Mouse (Mus musculus) liver, embryonic 14.5 days (tissue): ENCODE data around the gene Fbxo6. TPM values are rescaled to one million over a fixed set of nuclear protein-coding genes. Genes with fewer than 3 reads are reported as not detected.

Experiments
- ATAC-seq: fragments of 200-750 bp; cut with Nextera tagmentation; 2 replicates; pipeline ENCODE4 v1.8.0; 2017; ENCODE audit warnings: moderate number of reproducible peaks, mild to moderate bottlenecking, moderate library complexity; ENCODE audit not compliant: insufficient read depth
- DNase-seq, 3 experiments: peaks; one replicate each; pipeline ENCODE4 v3.0.0-alpha.2; 2012 to 2013; ENCODE audit warnings: low read depth in 3 of 3, low spot score in 3 of 3
- H3K27ac ChIP-seq: fragments of 300-500 bp; sonication (generic); 2 replicates; pipeline ENCODE4 v1.5.1; 2014; ENCODE audit warnings: moderate library complexity, mild to moderate bottlenecking, control low read depth, inconsistent platforms
- H3K27me3 ChIP-seq: fragments of 300-500 bp; sonication (generic); 2 replicates; pipeline ENCODE4 v1.6.1; 2014; ENCODE audit warnings: mild to moderate bottlenecking, low read length, moderate library complexity; ENCODE audit not compliant: control insufficient read depth, insufficient read depth
- H3K36me3 ChIP-seq: fragments of 300-500 bp; sonication (generic); replicated peaks from 2 replicates; pipeline ENCODE4 v1.6.1; 2014; ENCODE audit warnings: low read depth; ENCODE audit not compliant: control insufficient read depth, insufficient read depth
- H3K4me1 ChIP-seq, 2 experiments: fragments of 200-500 bp in 1 of 2; fragments of 300-500 bp in 1 of 2; sonication (generic) in 1 of 2; replicated peaks; 2 replicates each; pipeline ENCODE4 v1.6.1; 2012 to 2014; ENCODE audit warnings: antibody characterized with exemption in 1 of 2, inconsistent platforms in 1 of 2, low read length in 1 of 2; ENCODE audit not compliant: control insufficient read depth in 2 of 2, insufficient read depth in 2 of 2
- H3K4me2 ChIP-seq: fragments of 300-500 bp; sonication (generic); 2 replicates; pipeline ENCODE4 v1.6.1; 2014; ENCODE audit warnings: low read depth, mild to moderate bottlenecking, control low read depth, moderate library complexity
- H3K4me3 ChIP-seq, 2 experiments: fragments of 200-500 bp in 1 of 2; fragments of 300-500 bp in 1 of 2; sonication (generic) in 1 of 2; 2 replicates each; pipeline ENCODE4 v1.5.1; 2012 to 2014; ENCODE audit warnings: low read depth in 2 of 2, low read length in 2 of 2, mild to moderate bottlenecking in 2 of 2, control low read depth in 1 of 2, inconsistent platforms in 1 of 2, moderate library complexity in 1 of 2; ENCODE audit not compliant: insufficient read depth in 1 of 2
- H3K9ac ChIP-seq: fragments of 300-500 bp; sonication (generic); replicated peaks from 2 replicates; pipeline ENCODE4 v1.6.1; 2014; ENCODE audit warnings: mild to moderate bottlenecking, control low read depth, moderate library complexity
- H3K9me3 ChIP-seq: fragments of 300-500 bp; sonication (generic); 2 replicates; pipeline ENCODE4 v1.6.1; 2016; ENCODE audit warnings: low read length, mixed read lengths; ENCODE audit not compliant: control insufficient read depth
- CTCF ChIP-seq: IDR thresholded peaks from 2 replicates; pipeline ENCODE4 v1.5.1; 2016; ENCODE audit warnings: antibody characterized with exemption, low read depth, control low read depth
- EP300 ChIP-seq: IDR thresholded peaks from 2 replicates; pipeline ENCODE4 v1.6.1; 2016; ENCODE audit warnings: antibody characterized with exemption, low read depth
- WGBS: fragments of 180-500 bp; shearing (Covaris S2); extraction: QIAGEN DNeasy Blood & Tissue Kit; methylation state at CpG from one replicate; pipeline ENCODE4 v1.1.7; 2014; ENCODE audit not compliant: insufficient replicate concordance; 5-methylcytosine and 5-hydroxymethylcytosine counted together
- polyA plus RNA-seq, 2 experiments: library from polyadenylated mRNA; depleted of rRNA in 1 of 2; stranded (reverse) in 1 of 2; unstranded in 1 of 2; fragments of >200 nt; fragmentation: Nextera tagmentation in 1 of 2; extraction: Ambion mirVana in 1 of 2; gene quantifications; 2 replicates each; pipeline versions ENCODE4 v1.2.1 to v1.2.3; 2012 to 2014

The Fbxo6 gene
- polyA plus RNA-seq, 2 experiments = 7.5 to 15.1 TPM

DNA sequence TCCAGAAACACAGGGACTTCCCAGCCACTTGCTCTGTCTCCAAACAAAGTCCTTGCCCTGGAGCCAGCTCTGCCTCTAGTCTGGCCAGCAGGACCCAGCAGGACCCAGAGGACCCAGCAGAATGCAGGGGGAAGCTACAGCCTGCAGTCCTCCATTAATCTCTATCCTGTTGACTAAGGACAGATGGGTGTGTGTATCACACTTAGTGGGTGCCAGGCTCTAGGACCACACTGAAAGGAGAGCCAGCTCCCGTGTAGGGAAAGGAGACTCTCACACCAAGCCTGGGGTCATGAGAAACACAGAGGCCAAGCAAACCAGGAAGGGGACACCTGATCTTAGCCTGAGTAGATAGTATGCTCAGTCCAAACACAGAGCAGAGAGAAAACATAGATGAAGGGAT is 23.7 kb downstream of the Fbxo6 start:
- no peaks in the 10 kb centered on the region for H3K36me3 ChIP-seq
- ATAC-seq (no peak), DNase-seq (no peak)
- TF ChIP-seq CTCF = no peak
- no peak for TF ChIP-seq EP300
- no peaks in the 10 kb centered on the region for H3K4me1 ChIP-seq
- 48% methylated on average over 1 of the region's 1 CpGs for WGBS
- peaks cover 45% of the 10 kb centered on the region for H3K27me3 ChIP-seq
- no peak overlapping the region for H3K4me2 ChIP-seq
- no peak overlapping the region for H3K27ac ChIP-seq
- H3K4me3 ChIP-seq = no peak overlapping the region
- no peak overlapping the region for H3K9ac ChIP-seq
- no peaks in the 10 kb centered on the region for H3K9me3 ChIP-seq

DNA sequence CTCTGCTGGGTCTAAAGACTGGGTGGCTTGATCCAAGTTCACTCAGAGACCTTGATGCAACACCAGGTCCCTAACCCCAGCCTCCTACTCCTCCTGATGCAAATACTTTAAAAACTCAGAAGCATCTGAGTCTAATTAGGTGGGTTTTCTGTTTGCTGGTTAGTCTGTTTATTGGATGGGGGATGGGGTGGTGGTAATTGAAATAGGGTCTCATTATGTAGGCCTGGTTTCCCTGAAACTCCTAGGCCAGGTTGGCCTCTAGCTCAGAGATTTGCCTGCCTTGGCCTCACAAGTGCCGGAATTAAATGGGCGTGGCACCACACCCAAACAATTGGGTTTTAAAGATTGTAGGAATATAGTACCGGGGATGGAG is 29.3 kb downstream of the Fbxo6 start:
- H3K36me3 ChIP-seq = no peaks in the 10 kb centered on the region
- H3K27ac ChIP-seq = no peak overlapping the region
- H3K9ac ChIP-seq = no peak overlapping the region
- WGBS = 35% methylated on average over 3 of the region's 3 CpGs
- ATAC-seq (no peak), DNase-seq (no peak)
- TF ChIP-seq EP300 = no peak
- TF ChIP-seq CTCF = no peak
- H3K4me1 ChIP-seq = no peaks in the 10 kb centered on the region
- H3K4me2 ChIP-seq = no peak overlapping the region
- no peaks in the 10 kb centered on the region; the same call in 1 of the 2 replicates for H3K27me3 ChIP-seq
- no peaks in the 10 kb centered on the region for H3K9me3 ChIP-seq
- H3K4me3 ChIP-seq = no peak overlapping the region

DNA sequence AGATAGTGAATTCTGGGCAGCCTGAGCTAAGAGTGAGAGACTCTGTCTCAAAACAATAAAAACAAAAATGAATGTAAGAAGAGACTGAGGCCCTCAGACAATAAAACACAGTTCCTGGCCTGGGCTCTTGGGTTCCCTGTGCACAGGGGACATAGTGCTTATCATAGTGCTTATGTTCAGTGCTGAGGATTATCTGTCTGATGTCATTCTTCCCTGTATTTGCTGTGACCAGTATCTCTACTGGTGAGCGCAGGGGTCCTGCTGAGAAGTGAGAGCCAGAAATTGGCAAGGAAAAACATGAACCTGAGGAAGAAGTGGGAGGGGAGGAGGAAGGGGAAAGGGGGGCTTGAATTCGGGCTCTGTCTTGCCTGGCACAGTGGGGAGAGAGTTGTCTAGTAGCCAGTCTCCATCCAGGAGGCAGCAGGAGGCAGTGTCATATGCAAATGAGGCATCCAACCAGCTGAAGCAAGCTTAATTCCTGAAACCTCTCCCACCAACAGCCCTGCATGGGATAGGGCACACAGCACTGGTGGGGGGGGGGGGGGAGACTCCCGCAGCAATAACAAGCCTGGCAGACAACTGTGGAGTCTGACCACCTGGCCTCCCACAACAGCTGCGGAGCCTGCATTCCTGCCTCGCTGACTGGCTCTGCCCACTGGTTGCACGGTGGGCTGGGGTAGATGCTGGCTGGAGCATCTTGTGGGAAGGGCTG is 29.8 kb downstream of the Fbxo6 start:
- no peak for DNase-seq
- WGBS = 28% methylated on average over 6 of the region's 6 CpGs

DNA sequence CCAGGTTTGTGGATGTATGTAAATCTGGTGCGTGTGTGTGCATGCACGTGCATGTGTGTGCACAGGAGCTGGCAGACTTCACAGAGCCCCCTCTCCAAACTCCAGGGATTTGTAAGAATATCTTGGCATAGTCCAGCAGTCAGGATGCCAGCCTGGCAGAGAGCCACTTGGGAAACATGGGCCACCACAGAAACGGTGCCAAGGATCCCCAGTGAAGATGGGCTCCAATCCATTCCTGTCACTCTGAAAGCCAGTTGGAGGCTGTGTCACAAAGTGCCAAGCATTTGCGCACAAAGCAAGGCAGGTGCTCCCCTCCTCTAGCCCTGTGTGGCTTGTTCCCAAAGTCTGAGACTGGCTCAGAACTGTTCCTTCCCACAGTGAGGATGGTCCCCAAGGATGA is 30.6 kb downstream of the Fbxo6 start:
- no peak for TF ChIP-seq CTCF
- TF ChIP-seq EP300 = no peak
- Histone ChIP-seq H3K4me2 (no peak overlapping the region), H3K9ac (no peak overlapping the region), H3K9me3 (no peaks in the 10 kb centered on the region), H3K36me3 (no peaks in the 10 kb centered on the region), H3K27me3 (no peaks in the 10 kb centered on the region), H3K27ac (no peak overlapping the region), H3K4me1 (no peaks in the 10 kb centered on the region), H3K4me3 (no peak overlapping the region)
- DNase-seq (no peak), ATAC-seq (no peak)
- 62% methylated on average over 4 of the region's 4 CpGs for WGBS

More for the DNA sequence above, 29.8 kb downstream of the Fbxo6 start:
- H3K9me3 ChIP-seq = no peaks in the 10 kb centered on the region
- H3K4me2 ChIP-seq = no peak overlapping the region
- H3K9ac ChIP-seq = no peak overlapping the region
- H3K27ac ChIP-seq = no peak overlapping the region
- H3K27me3 ChIP-seq = no peaks in the 10 kb centered on the region
- no peaks in the 10 kb centered on the region for H3K36me3 ChIP-seq
- ATAC-seq = no peak
- no peaks in the 10 kb centered on the region for H3K4me1 ChIP-seq
- H3K4me3 ChIP-seq = no peak overlapping the region
- TF ChIP-seq EP300 = no peak
- TF ChIP-seq CTCF = no peak

DNA sequence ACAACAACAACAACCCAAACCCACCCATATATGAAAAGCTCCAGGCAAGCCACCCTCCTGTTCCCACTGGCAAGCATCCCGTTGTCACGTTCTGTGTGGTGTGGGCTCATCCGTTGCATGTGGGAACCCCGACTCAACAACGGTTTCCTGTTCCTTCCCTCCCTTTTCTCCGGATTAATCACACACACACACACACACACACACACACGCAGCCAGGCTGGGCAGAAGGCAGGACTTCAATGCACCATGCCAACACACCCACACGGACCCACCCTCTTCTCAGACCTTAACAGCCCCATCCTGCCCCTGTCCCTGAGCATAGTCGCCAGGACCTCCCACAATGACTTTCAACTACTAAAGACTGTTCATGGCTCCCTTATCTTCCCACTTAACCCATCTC is 31.4 kb downstream of the Fbxo6 start:
- Histone ChIP-seq H3K4me3 (no peak overlapping the region), H3K4me2 (no peak overlapping the region), H3K27me3 (no peaks in the 10 kb centered on the region), H3K27ac (no peak overlapping the region), H3K9me3 (no peaks in the 10 kb centered on the region), H3K4me1 (no peaks in the 10 kb centered on the region), H3K9ac (no peak overlapping the region), H3K36me3 (no peaks in the 10 kb centered on the region)
- 57% methylated on average over 9 of the region's 9 CpGs for WGBS
- TF ChIP-seq CTCF (no peak), EP300 (no peak)
- DNase-seq (no peak), ATAC-seq (no peak)
